Mouse (Mus musculus): ENCODE measurements around the gene Wdr31.
A peak's percentile ranks its signal among the peaks of the same experiment; 100 is the strongest.

DNA sequence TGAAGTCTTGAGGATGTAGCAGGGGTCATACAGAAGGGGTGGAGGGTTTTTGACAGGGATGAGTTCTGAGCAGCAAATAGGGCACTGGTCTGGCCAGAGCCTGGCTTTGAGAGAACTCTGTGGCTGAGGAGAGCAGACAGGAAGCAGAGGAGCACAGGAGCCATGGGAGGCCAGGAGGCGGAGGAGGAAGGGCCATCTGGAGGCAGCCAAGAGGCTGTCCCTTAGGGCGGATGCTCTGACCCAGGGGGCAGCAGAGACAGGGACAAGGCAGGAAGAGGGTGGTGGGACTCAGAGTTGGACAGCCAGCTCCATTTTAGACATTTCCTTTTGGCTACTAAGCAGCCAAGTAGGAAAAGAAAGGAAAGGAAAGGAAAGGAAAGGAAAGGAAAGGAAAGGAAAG lies 45.4 kb upstream of the Wdr31 start:
- TF ChIP-seq POLR2A (IDR thresholded peaks at IDR 0.05; ENCODE audit: borderline replicate concordance, control insufficient read depth, low read depth, low read length) = peak; percentile 29; the same call in 1 of the 2 replicates
- no peak for TF ChIP-seq CTCF (IDR thresholded peaks at IDR 0.05; ENCODE audit: control insufficient read depth, insufficient read depth, low read length)
